Mouse (Mus musculus): ENCODE measurements at regions not wholly inside any gene's neighbourhood (a gene's known extent, or its start where the extent isn't known, plus 50 kb on each side); places are given as distances from the start of the nearest gene placed in this dataset.

DNA sequence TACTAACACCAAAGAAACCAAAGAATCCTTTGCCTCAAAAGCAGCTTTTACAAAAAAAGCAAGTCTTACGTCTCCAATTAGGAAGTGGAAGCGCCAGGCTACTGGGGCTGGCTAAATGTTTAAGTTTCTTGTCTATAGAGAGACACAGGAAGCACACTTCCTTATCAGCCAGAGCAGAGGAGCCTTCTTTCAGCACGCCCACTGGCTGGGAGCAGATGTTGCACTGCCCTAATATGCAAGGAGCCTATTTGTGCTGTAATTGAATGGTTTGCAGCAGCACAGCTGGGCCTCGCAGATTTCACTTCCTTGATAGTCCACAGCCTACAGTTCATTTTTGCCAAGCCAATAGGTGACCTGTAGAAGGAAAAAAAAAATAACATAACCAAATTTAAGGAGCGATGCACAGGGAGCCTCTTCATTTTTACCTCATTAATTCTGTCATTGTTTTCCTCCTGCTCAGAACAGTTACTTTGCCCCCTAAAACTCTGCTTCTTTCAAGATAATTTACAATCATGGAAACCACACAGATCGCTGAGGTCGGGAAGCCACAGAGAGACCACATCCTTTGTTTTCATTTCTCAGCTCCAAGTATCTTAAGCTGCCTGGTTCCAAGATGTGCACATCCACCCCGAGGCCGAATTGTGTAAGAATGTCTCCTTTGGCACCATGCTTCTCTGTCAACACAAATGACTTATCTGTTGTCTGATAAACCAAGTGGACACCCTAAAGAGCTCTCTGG lies 217.3 kb upstream of the P2ry1 start:
- no peak for TF ChIP-seq POLR2A (IDR thresholded peaks at IDR 0.05; ENCODE audit: insufficient read depth, low read depth, low read length)
- no peak for TF ChIP-seq CTCF (IDR thresholded peaks at IDR 0.05)
- TF ChIP-seq EP300 (IDR thresholded peaks at IDR 0.05; ENCODE audit: insufficient read depth, low read depth, low read length) = no peak

Data from heart, adult 2 months (tissue).